Mouse (Mus musculus): ENCODE measurements around the gene Gm8005.
"Not testable (repeated sequence)": the region's sequence is repeated elsewhere in the genome, so short reads cannot be mapped to it uniquely, and the experiment has no call there.

The Gm8005 gene

DNA sequence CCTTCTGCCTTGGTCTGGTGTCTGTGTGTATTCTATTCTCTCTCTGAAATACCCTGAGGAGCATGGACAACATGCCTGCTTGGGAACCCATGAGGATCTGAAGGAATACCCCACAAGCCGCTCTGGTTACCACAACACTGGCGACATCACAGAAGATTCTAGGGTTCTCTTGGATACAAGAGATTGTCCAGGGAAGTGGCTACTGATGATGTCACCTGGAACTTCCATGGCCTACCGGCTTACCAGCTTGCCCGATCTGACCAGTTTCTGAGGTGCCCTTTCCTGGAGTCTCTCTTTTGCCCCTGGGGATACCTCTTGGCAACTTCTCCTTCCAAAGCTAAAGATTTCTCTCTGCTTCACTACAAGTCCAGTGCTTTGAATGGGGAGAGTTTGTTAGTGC lies at the start of gene Gm8005:
Gm8005 (minus strand) TSS at position 101 of the 400 bp plus-strand sequence.
- DNase-seq = not testable (repeated sequence)

DNA sequence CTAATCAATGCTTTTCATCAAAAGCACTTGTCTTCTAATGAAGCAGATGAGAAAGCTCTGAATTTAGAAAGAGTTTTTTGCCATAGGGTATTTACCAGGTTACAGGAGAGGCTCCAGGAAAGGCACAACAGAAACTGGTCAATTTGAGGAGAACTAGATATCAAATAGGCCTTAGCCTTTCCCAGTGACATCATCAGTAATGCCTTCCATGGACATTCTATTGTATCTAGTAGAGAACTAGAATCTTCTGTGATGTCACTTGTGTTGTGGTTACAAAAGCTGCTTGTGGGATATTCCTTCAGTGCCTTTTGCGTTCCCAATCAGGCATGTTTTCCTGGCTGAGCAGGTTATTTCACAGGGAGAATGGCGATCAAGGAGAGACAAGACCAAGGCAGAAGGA lies 24.1 kb upstream of the Gm8005 start, which contains the start of gene Gm8011:
Gm8011 (plus strand) TSS at position 301 of the 400 bp plus-strand sequence.
- DNase-seq = not testable (repeated sequence)

Measured in thymus, postnatal 14 days (tissue).